Comparison of ENCODE assay signal across 14 mouse cellular contexts in genomic region chr10:5262636-5263035, GRCm38 (mm10).
"Had no signal": no experiment of that assay in that cellular context is flagged by ENCODE, and none has a peak within 500 bp of the region (broad histone marks: within the 10 kb centered on the region; RNA-seq: fewer than 3 reads in every experiment).

No protein-coding gene starts in this region.

- H3K9ac ChIP-seq: limb, embryonic 13.5 days; liver, embryonic 14.5 days; neural tube, embryonic 15.5 days had no signal

- H3K27me3 ChIP-seq: limb, embryonic 13.5 days; neural tube, embryonic 15.5 days had no signal

- H3K4me2 ChIP-seq: limb, embryonic 13.5 days; neural tube, embryonic 15.5 days had no signal

- H3K27ac ChIP-seq: limb, embryonic 13.5 days; liver, embryonic 14.5 days; midbrain, embryonic 10.5 days; neural tube, embryonic 15.5 days had no signal

- H3K36me3 ChIP-seq: midbrain, embryonic 10.5 days had no signal

- H3K4me1 ChIP-seq: limb, embryonic 13.5 days; midbrain, embryonic 10.5 days; neural tube, embryonic 15.5 days had no signal

- ATAC-seq: lung, postnatal 0 days had no signal

- DNase-seq: kidney, postnatal 25 days; layer of hippocampus, adult 9-11 months; layer of hippocampus, postnatal 36 days; lung, adult 18-20 months; lung, postnatal 4 days; midbrain, embryonic 14.5 days; spleen, adult 18-20 months; thymus, postnatal 36 days had no signal

- H3K4me3 ChIP-seq: limb, embryonic 13.5 days; midbrain, embryonic 10.5 days; myocyte; neural tube, embryonic 15.5 days had no signal
